Mouse (Mus musculus) brain, embryonic 14.5 days (tissue): ENCODE data around the gene Elf1. TPM values are rescaled to one million over a fixed set of nuclear protein-coding genes. Genes with fewer than 3 reads are reported as not detected.

Experiments used
- DNase-seq: peaks from one replicate; pipeline ENCODE4 v3.0.0-alpha.2; 2011; ENCODE audit warnings: low read depth
- CTCF ChIP-seq: fragments of 200-500 bp; IDR thresholded peaks from 2 replicates; pipeline ENCODE4 v1.5.1; 2012; ENCODE audit warnings: inconsistent platforms, mild to moderate bottlenecking, moderate library complexity, borderline replicate concordance; ENCODE audit not compliant: insufficient read depth, insufficient read length; ENCODE audit errors: extremely low read depth
- POLR2A ChIP-seq: fragments of 200-500 bp; IDR thresholded peaks from 2 replicates; pipeline ENCODE4 v1.6.1; 2012; ENCODE audit warnings: mild to moderate bottlenecking, inconsistent platforms, borderline replicate concordance; ENCODE audit not compliant: poor library complexity, insufficient read depth, insufficient read length, severe bottlenecking; ENCODE audit errors: extremely low read depth
- polyA plus RNA-seq: library from polyadenylated mRNA; depleted of rRNA; stranded (reverse); fragments of >200 nt; gene quantifications from 2 replicates; pipeline ENCODE4 v1.2.3, GENCODE M21; 2012; rRNA removed

Elf1 gene
- polyA plus RNA-seq, 1 experiment = 6.1 TPM

DNA sequence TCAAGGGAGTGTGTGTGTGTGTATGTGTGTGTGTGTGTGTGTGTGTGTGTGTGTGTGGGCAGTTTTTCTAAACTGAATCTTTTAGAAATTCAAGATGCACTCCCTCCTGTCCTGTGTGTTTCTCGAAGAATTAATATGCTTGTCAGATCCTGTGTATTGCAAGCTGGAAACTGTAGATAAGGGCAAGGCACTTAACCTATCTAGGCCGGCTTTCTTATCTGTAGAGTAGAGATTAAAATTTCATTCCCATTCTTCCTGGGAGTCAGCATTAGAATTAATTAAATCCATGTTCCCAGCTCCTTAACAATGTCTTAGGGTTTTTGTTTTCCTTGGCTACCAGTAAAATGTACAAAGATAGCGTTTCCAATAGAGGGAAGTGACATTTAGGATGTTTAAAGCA, 140.1 kb downstream of the Elf1 start:
- TF ChIP-seq POLR2A = no peak
- TF ChIP-seq CTCF = no peak
- DNase-seq = peak; percentile 31

Other genes with a start within 250 kb of the Elf1 start
- not detected in 2 replicates for gene Zfp957, start 233.8 kb upstream of the Elf1 start, polyA plus RNA-seq
- 29.0 and 71.3 TPM in 2 replicates for gene Rgcc, start 179.5 kb upstream of the Elf1 start, polyA plus RNA-seq
- gene Naa16, start 90.4 kb upstream of the Elf1 start, polyA plus RNA-seq = 11.8 and 13.2 TPM in 2 replicates
- 4.6 and 5.7 TPM in 2 replicates for gene Mtrf1, start 83.4 kb upstream of the Elf1 start, polyA plus RNA-seq
- gene Kbtbd7, start 54.7 kb upstream of the Elf1 start, polyA plus RNA-seq = 15.8 and 18.5 TPM in 2 replicates
- 2.6 and 3.7 TPM in 2 replicates for gene Kbtbd6, start 29.4 kb upstream of the Elf1 start, polyA plus RNA-seq
- gene Wbp4, start 326 bp downstream of the Elf1 start, polyA plus RNA-seq = 21.9 and 23.5 TPM in 2 replicates
- 44.7 and 49.9 TPM in 2 replicates for gene Sugt1, start 106.5 kb downstream of the Elf1 start, polyA plus RNA-seq
- gene Cnmd, start 181.0 kb downstream of the Elf1 start, polyA plus RNA-seq = 1.7 and 2.6 TPM in 2 replicates